Mouse (Mus musculus): ENCODE data around the gene Sbno2.

Gene Sbno2

GRCm38 (mm10) chr10:80143664-80144063 lies 38.3 kb upstream of the Sbno2 start:
- in situ Hi-C loops (cut with MboI, MseI), result loop anchor here in 1 of 2 experiments (10.0 kb wide), 1 partner anchor 159 kb away; the partner anchor contains the start of genes Cnn2 and Tmem259

GRCm38 (mm10) chr10:80142530-80142925 lies 37.2 kb upstream of the Sbno2 start:
- in situ Hi-C loops (cut with MboI, MseI), result loop anchor here in 1 of 2 experiments (10.0 kb wide), 1 partner anchor 158 kb away; the partner anchor contains the start of genes Cnn2 and Tmem259

GRCm38 (mm10) chr10:80141786-80142529 lies 36.6 kb upstream of the Sbno2 start:
- in situ Hi-C loops (cut with MboI, MseI), result loop anchor here in 1 of 2 experiments (10.0 kb wide), 1 partner anchor 157 kb away; the partner anchor contains the start of genes Cnn2 and Tmem259

GRCm38 (mm10) chr10:80141243-80141642 lies 35.9 kb upstream of the Sbno2 start:
- in situ Hi-C loops (cut with MboI, MseI), result loop anchor here in 1 of 2 experiments (10.0 kb wide), 1 partner anchor 156 kb away; the partner anchor contains the start of genes Cnn2 and Tmem259

GRCm38 (mm10) chr10:80140666-80141035 lies 35.3 kb upstream of the Sbno2 start, which contains the start of gene Cbarp:
Cbarp (minus strand) TSS chr10:80140835.
- in situ Hi-C loops (cut with MboI, MseI), result loop anchor here in 1 of 2 experiments (10.0 kb wide), 1 partner anchor 156 kb away; the partner anchor contains the start of genes Cnn2 and Tmem259

GRCm38 (mm10) chr10:80139975-80140665 lies 34.7 kb upstream of the Sbno2 start:
- in situ Hi-C loops (cut with MboI, MseI), result loop anchor here in 1 of 2 experiments (10.0 kb wide), 1 partner anchor 155 kb away; the partner anchor contains the start of genes Cnn2 and Tmem259

- in situ Hi-C loops (cut with MboI, MseI), result no loop called here
Observed at GRCm38 (mm10) chr10:80139439-80139775, 34.0 kb upstream of the Sbno2 start.

- in situ Hi-C loops (cut with MboI, MseI), result no loop called here
Observed at GRCm38 (mm10) chr10:80138553-80139438, 33.4 kb upstream of the Sbno2 start, which contains the start of gene Atp5d. Atp5d (plus strand) TSS chr10:80138632.

GRCm38 (mm10) chr10:80137626-80138552 lies 32.5 kb upstream of the Sbno2 start:
- in situ Hi-C loops (cut with MboI, MseI), result no loop called here

- in situ Hi-C loops (cut with MboI, MseI), result no loop called here
Observed at GRCm38 (mm10) chr10:80136952-80137625, 31.7 kb upstream of the Sbno2 start.

- in situ Hi-C loops (cut with MboI, MseI), result no loop called here
Observed at GRCm38 (mm10) chr10:80136179-80136951, 31.0 kb upstream of the Sbno2 start.

- in situ Hi-C loops (cut with MboI, MseI), result no loop called here
Observed at GRCm38 (mm10) chr10:80135641-80136040, 30.3 kb upstream of the Sbno2 start.

GRCm38 (mm10) chr10:80135161-80135560 lies 29.8 kb upstream of the Sbno2 start:
- in situ Hi-C loops (cut with MboI, MseI), result no loop called here

GRCm38 (mm10) chr10:80134421-80134820 lies 29.1 kb upstream of the Sbno2 start:
- in situ Hi-C loops (cut with MboI, MseI), result no loop called here

GRCm38 (mm10) chr10:80133226-80133849 lies 28.0 kb upstream of the Sbno2 start:
- in situ Hi-C loops (cut with MboI, MseI), result no loop called here

GRCm38 (mm10) chr10:80131952-80132350 lies 26.6 kb upstream of the Sbno2 start:
- in situ Hi-C loops (cut with MboI, MseI), result no loop called here

- in situ Hi-C loops (cut with MboI, MseI), result no loop called here
Observed at GRCm38 (mm10) chr10:80131316-80131951, 26.1 kb upstream of the Sbno2 start.
